Mouse (Mus musculus) CH12F3 (cell line): Measurements from ENCODE around the gene Farsb.
"Not testable (repeated sequence)": the region's sequence is repeated elsewhere in the genome, so short reads cannot be mapped to it uniquely, and the experiment has no call there.

ENCODE experiments used
- in situ Hi-C: fragments of 300-500 bp; cut with MboI; formaldehyde crosslinking; loops from 2 replicates; pipeline ENCODE4 v1.14.3; 2020; ENCODE audit warnings: low sequenced_read_pairs

The Farsb gene

DNA sequence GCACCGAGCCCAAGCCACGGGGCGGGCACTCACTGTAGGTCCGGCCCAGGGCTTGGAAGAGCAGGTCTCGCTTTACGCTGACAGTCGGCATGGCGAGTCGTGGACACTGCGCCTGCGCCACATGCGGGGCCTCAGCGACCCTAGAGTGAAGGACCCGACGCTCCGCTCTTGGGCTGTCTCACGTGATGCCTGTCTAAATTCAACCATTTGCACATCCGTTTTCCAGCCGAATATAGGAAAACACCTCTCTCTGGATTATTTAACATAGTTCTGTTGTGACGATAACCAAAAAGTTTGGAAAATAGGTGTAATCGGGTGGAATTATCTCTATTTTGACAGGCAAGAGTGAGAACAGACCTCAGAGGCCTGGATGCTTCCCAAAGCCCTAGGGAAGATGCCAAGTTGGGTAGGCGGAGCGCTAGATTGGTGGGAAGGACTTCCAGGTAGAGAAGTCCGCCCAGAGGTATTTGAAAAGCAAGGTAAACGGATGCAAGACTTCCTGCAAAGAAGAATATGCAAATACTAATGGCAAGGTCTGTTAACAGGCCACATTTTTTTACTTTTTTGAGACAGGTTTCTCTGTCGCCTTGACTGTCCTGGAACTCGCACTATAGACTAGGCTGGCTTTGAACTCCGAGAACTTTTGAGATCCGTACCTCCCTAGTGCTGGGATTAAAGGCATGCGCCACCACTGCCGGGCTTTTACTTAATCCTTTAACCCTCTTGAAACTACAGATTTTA is at the start of gene Farsb:
Gene Farsb, minus strand, starts transcription at position 146 of the 741 bp plus-strand sequence.
- in situ Hi-C loops: no loop called here

DNA sequence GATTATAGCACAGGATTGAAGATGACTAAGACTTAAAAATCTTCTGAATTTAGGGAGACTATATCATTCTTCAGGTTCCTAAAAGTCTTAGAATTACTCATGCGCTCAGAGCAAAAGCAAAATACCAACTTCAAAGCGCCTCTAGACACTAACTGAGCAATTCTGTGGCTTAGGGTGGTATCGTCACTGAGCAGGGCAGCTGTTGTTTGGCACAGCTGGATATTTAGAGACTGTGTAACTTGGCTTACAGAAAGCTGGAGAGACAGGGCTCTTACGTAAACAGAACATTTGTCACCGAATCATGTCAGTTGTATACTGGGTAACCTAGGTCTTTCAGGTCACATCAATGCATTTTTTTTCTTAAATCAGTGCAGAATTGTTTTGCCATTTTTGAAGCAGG is 49.7 kb upstream of the Farsb start:
- in situ Hi-C loops: no loop called here

DNA sequence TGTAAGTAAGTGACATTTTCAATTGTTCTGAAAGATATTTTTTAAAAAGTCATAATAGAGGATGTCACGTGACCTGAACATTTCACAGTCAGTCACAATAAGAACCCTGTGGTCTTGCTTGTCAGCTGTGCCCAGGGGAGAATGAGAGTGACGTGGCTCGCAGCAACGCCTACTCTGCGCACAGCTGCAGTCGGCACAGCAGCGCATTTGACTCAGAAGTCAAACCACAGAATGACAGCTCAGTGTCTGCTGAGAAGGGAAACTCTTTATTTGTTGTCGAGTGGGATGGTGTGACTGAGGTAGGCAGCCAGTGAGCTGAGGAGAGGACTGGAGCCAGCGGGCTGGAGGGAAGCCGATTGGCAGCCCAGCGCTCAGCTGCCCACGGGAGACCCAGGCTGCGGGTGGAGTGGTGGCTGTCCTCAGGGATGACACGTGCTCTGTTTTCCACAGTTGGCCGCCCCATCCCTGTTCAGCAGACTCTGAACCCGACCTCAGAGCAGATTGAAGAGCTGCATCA is 48.9 kb upstream of the Farsb start:
- in situ Hi-C loops: no loop called here

DNA sequence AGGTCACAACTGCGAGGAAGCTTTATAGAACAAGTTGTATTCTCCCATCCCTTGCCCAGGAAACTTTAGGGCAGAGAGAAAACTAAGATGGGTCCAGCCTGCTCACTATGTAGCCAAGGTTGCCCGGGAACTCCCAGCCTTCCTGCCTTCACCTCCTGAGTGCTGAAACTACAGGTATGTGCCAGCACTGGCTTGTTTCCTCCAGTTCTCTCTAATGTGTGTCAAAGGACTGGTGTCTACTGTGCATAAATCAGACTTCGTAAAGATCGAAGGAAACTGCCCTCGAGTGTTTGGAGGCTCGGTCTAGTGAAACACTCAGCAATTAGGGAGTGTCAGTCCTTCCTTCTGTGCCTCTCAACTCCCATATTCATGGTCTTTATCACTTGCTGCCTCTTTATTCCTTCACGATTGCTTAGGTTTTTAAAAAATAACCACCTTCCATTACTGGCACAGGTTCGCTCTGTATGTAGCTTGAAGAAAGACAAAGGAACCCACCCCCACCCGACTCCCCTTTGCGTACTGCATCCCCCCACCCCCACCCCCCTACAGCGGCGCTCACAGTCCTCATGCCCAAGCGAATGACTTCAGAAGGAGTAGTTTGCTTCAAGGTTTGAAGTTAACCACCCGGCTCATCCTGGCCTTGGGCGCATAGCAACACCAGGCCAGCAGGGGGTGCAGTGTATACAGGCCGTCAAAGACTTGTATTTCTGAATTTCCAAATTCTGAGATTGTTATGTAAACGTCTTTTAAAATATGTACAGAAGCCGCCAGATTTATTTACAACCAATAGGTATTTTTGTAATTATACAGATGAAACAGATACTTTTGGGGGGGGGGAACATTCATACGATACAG is 47.8 kb upstream of the Farsb start:
- in situ Hi-C loops: no loop called here

DNA sequence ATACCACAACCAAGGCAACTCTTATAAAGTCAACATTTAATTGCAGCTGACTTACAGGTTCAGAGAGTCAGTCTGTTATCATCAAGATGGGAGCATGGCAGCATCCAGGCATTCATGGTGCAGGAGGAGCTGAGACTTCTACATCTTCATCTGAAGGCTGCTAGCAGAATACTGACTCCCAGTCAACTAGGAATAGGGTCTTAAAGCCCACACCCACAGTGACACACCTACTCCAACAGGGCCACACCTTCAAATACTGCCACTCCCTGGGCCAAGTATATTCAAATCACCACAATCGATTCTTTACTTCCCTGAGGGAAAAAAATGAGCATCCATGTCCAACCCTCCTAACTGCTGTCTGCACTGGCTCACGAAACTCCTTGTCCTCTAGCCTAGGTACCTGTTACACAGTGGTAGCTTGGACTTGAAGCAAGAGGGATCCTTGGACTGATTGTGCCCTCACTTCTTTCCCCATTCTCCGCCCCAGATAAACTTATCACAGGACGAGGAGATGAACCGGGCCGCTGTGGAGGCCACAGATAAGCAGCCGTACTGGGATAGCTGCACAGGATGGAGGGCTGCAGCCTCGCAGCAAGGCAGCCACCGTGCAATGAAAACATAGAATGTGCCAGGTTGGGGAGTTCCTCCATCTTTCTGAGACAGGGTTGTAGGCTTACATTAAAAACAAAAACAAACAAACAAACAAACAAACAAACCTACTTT is 45.9 kb upstream of the Farsb start:
- in situ Hi-C loops: no loop called here

DNA sequence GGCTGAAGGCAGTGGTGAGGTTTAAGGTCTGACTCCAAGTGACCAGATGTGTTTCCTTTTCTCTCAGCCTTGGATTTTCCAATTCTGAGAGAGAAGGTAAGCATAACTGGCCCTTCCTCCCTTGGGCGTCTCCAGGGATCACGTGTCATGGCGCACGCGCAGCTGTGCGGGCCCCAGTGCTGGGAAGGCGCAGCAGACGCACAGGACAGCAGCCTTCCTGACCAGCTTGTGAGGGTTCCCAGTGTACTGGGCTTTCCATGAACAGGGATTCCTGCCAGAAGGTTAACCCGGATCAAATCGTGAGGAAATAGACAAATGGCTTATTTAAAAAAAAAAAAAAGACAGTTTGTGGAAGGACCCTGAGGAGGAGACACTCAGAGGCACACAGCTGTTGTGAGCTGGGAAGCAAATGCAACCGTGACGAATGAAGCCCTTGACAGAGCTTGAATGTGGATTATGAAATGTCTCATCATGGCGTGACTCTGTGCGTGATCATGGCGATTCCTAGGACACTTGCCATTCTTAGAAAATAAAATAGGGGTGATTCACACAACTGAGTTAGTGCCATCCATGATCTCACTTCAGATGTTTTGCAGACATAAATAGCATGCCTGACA is 43.6 kb upstream of the Farsb start:
- in situ Hi-C loops: no loop called here

DNA sequence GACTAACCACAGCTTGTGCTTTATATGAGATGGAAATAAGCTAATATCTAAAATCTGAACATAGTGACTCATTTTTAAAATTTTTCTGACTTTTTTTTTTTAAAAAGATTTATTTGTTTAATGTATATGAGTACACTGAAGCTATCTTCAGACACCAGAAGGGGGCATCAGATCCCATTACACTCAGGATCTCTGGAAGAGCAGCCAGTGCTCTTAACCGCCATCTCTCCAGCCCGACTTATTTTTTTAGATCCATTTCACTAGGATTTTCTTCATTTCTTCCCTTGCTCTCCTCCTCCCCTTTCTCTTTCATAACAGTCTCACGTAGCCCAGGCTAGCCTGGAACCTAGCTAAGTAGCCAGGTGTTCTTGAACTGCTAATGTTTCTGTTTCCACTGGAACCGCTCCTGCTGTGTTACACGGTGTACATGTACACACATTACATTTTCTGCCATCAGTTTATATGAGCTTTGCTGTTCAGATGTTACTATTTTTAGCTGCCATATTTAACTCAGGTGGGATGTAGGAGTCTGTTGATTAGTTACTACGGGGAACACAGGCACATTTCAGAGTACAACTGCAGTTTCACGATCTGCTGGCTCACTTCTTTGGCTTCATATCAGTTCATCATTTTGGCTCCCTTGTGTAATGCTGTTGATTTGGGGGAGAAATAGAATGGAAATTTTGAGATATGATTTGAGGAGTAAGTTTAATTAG is 42.0 kb upstream of the Farsb start:
- in situ Hi-C loops: no loop called here

DNA sequence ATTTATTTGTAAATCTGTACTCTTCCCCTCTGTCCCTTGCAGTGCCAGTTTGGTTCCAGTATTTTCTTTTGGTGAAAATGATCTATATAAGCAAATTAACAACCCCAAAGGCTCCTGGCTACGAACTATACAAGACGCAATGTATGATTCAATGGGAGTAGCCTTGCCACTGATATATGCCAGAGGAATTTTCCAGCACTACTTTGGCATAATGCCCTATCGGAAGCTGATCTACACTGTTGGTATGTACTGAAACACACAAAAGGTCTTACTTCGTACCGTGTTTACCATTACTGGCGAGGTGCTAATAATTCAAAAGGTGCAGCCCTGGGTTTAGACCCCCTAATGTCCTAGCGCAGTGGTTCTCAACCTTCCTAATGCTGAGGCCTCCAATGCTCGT is 40.3 kb upstream of the Farsb start:
- in situ Hi-C loops: no loop called here

DNA sequence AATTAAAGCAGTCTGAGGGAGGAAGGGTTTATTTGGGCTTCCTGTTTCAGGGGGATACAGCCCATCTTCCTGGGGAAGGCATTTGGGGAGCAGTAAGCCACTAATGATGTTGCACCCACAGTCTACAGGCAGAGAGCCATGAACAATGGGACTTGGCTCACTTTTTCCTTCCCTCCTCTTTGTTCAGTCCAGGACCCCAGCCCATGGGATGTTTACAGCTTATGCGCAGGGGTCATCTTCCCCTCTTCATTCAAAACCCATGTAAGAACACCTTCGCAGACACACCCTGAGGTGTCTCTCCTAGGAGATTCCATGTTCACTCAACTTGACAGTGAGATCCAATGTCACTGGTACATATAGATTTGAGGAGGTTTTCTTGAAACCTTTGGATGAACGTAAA is 39.7 kb upstream of the Farsb start:
- in situ Hi-C loops: no loop called here

DNA sequence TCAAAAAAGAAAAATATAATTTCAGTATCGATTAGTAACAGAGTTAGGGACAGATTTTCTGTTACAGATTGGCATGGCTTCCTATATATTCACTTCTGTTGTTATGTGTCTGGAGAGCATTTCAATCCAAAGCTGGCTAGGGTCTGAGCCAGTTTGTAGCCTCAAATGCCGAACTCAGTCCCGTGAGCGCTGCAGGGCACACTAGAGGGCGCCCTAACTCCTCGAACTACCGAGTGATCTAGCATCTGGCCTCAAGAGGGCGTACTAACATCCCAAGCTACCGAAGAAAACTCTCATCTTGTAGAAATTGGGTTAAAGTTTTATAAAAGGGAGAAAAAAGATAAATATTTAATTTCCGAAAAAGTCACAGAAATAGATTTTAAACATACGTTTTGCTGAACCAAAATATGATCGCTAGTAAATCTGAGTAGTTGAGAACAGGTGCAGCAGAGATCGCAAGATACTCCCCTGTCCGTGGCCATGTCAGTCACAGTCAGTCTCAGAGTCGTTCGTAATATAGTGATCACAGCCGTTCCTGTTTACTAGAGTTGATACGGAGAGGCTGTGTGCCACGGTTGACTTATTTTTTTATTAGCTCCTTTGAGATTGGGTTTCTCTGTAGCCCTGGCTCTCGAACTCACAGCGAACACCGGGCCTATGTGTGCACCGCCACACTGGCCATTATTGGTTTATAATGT is 36.6 kb upstream of the Farsb start:
- in situ Hi-C loops: no loop called here

DNA sequence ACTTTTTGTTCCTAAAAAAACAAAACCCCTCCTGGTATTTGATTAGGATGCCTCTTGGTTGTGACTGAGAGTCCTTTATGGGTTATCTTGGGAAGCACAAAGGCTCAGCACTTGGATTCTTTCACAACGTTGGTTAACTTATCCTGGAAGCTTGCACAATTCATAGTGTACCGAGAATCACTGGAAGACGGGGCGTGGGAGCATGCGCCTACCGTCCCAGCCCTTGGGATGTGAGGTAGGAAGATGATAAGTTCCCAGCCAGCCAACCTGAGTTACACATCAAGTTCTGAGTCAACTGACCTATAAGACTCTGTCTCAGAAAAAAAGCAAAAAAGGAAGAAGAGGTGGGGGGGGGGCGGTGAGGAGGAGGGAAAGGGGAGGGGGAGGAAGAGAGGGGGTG is 30.2 kb upstream of the Farsb start:
- in situ Hi-C loops: no loop called here

DNA sequence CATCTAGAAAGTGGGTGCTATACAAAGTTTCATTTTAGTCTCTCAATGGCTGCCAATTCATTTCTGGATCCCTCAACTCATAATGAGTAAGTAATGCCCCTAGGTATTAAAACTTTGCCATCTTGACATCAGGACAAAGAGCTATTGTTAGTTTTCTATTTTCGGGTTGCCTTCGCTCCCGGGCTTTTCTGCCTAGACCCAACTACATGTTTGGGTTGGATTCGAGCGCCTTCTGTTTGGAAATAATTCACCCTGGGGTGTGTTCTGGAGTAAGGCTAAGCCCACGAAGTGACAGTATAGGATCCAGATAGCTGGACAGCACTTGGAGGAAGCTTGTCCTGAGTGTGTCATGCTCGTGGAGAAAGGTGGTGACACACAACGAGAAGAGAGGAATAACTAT is 24.1 kb upstream of the Farsb start:
- in situ Hi-C loops: no loop called here

DNA sequence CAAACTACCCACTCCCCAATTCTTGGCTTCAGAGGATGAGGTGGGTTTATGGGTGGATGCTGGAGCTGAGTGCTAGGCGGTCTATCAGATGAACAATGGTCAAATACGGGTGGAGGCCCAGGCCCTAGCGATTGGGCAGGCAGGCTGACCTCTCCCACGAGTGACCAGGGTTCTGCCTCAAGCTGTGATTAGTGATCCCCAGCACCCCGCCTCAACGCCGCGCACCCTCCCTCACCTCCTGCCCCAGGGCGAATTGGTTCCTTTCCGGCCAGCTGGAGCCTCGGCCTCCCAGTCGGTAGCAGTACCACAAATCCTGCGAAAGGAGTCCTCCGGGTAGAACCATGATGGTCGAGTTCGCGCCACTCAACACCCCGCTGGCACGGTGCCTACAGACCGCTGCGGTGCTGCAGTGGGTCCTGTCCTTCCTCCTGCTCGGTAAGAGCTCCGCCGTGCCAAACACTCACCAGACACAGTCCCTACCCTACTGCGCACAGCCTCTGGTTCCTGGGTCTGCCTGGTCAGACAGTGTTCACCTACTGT is 23.0 kb upstream of the Farsb start, which contains the start of gene BC035947:
Gene BC035947, minus strand, starts transcription at position 538 of the 540 bp plus-strand sequence.
- in situ Hi-C loops: no loop called here

DNA sequence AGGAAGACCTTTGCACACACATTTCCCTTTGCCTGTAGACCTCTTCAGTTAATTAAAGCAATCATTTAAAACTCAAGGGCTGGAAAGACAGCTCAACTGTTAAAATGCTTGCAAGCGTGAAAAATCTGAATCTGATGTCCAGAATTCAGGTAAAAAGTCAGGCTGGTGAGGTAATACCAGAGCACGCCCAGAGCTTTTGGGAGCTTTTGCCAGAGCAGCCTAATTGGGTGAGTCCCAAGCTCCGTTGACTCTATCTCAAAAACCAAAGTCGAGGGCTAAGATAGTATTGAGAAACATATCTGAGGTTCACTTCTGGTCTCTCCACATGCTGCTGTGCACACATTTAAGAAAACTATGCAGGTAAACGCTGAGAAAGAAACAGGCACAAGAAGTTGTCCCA is 22.2 kb upstream of the Farsb start, which contains the start of gene Mogat1:
Gene Mogat1, plus strand, starts transcription at position 130 of the 400 bp plus-strand sequence.
- in situ Hi-C loops: no loop called here

DNA sequence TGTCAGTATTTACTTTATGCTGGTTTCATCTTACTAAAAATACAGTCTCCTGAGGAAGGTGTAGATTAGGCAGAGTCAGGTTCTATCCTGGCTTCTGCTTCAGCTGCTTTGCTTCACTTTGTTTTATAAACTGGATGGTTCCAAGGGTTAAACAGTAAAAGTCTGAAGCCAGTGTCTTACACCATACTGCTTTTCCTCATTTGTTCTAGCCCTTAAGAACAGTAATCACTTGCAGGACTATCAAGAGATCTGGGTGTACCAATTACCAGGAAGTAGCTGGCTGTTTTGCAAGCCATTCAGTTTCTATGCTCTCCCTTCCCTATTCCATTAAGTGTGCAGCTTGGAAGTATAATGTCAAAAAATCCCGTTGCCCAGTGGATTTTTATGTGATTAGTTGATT is 18.4 kb upstream of the Farsb start:
- in situ Hi-C loops: no loop called here

DNA sequence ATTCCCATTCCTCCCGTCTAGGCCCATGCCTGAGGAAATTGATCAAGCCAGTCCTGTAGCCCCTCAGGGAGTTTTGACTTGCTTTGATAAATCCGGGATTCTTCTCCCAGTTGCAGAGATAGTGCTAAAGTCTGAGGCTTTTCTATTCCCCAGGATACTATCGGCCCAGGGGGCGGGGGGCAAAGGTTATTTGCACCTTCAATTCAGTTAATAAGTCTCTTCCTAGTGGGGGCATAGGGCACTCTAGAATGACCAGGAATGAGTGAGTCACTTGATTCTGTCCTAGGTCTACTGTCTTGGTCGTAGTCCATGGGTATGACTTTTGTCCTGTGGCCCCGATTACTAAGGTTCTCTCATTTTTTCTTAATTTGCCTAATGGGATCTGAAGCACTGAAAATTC is 13.8 kb upstream of the Farsb start:
- in situ Hi-C loops: no loop called here

DNA sequence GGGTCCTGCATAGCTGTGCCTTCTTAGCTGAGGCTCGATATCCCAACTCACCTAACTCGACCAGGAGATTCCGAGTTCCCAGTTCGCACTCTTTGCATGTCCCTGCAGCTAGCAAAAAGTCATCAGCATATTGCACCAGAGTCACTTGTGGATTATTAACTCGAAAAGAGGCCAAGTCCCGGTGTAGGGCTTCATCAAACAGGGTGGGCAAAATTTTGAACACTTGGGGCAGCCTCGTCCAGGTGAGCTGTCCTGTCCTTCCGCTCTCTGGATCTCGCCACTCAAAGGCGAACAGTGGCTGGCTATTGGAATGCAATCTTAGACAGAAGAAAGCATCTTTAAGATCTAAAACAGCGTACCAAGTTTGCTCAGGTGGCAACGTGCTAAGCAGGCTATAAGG is 13.2 kb upstream of the Farsb start:
- in situ Hi-C loops: not testable (repeated sequence)

DNA sequence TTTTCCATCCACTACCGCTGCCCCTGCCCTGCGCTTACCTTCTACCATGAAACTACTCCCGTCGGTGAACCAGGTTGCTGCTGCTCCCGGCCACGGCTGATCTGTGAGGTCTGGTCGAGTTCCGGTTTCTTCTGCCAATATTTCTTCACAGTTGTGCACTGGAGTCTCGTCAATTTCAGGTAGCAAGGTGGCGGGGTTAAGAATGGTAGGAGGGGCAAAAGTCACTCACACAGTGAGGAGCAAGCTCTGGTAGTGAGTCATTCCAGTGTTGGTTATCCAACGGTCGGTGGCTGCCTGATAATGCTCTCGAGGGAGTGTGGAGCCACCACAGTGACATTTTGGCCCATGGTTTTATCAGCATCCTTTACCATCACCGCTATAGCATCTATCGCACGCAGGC is 12.3 kb upstream of the Farsb start:
- in situ Hi-C loops: no loop called here

DNA sequence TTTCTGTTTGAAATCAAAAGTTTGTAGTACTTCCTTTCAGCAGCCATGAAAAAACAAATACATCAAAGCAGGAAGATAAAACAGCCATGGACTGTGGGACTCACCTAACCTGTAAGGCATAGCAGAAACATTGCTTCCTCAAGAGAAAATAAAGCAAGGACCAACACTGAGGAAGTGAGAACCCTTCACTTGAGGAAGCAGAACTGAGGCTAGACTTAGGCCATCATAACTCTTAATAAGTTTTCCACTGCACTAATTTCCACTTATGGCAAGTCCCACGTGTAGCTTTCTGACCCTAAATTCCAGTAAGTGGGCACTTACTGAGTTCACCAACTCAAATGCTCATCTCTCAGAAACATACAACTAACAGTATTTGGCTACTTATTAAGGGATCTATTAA is 1.4 kb upstream of the Farsb start:
- in situ Hi-C loops: no loop called here
